In the genomic region with DNA sequence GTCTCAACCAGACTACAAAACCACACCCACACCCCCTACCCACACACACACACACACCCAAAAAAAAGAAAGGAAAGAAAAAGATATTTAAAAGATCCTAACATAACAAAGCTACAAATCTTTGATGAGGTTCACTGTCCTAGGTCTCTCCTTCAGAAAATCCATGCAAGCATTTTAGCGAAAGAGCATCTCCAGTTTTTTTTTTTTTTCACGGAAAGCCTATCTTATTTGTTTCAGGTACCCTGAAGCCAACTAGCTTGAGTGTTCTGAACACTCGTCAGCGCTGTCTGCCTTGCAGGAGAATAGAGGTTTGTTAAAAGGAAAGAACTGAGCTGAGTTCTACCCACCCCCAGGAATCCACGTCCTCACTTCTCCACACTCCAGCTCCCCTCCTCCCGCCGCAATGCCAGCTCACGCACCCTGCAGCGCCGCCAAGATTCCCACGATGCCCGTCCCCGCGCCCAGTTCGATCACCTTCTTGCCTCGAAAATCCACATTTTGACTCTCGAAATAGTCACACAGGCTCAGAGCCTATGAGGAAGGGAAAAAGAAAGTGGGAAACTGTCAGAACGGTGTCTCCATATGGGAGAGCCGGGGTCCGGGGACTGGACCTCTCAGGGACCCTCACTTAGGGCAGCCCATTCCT, we compare ENCODE assay signal across 8 mouse cellular contexts. TPM values are rescaled to one million over a fixed set of nuclear protein-coding genes. Genes with fewer than 3 reads are reported as not detected.
DNase-seq lines count a peak whose midpoint lies in the region; ATAC-seq and TF ChIP-seq lines count a peak whose summit lies in the region.

No protein-coding gene starts in this region.

- TF ChIP-seq CTCF in bone marrow macrophage, adult 2 months (IDR thresholded peaks at IDR 0.05; ENCODE audit: low read depth, low read length): no peak

- H3K4me1 ChIP-seq in bone marrow macrophage, adult 2 months (ENCODE audit: control insufficient read depth, insufficient read depth, low read length): peaks cover 9% of the 10 kb centered on the region
- peaks cover 18% of the 10 kb centered on the region for H3K4me1 ChIP-seq in forebrain, embryonic 12.5 days
- peaks cover 12% of the 10 kb centered on the region for H3K4me1 ChIP-seq in neural tube, embryonic 12.5 days

- ATAC-seq in forebrain, embryonic 12.5 days (ENCODE audit: low FRiP score): no peak
- peak; percentile 35 for ATAC-seq in neural tube, embryonic 12.5 days (ENCODE audit: low FRiP score, low read depth)

- peaks cover 10% of the 10 kb centered on the region for H3K36me3 ChIP-seq in forebrain, embryonic 12.5 days (replicated peaks)
- peaks cover 8% of the 10 kb centered on the region for H3K36me3 ChIP-seq in neural tube, embryonic 12.5 days

- peak; percentile 36 to 52 for DNase-seq in layer of hippocampus, postnatal 10 days (ENCODE audit: low spot score in 2 of 2)
- DNase-seq in layer of hippocampus, postnatal 25 days (ENCODE audit: extremely low spot score in 1 of 2, low spot score in 1 of 2): no peak
- DNase-seq in left cerebral cortex, postnatal 14 days (ENCODE audit: low spot score in 2 of 2): peak; percentile 51 to 56
- DNase-seq in thymus, postnatal 10 days (ENCODE audit: low spot score in 2 of 2): no peak
- DNase-seq in gastrocnemius, postnatal 14 days: no peak

- WGBS in forebrain, embryonic 12.5 days: under 1% methylated on average over 20 of the region's 20 CpGs
- 2% methylated on average over 20 of the region's 20 CpGs for WGBS in neural tube, embryonic 12.5 days

- H3K9me3 ChIP-seq in forebrain, embryonic 12.5 days: no peaks in the 10 kb centered on the region
- H3K9me3 ChIP-seq in neural tube, embryonic 12.5 days: no peaks in the 10 kb centered on the region

- TF ChIP-seq POLR2A in bone marrow macrophage, adult 2 months (IDR thresholded peaks at IDR 0.05; ENCODE audit: borderline replicate concordance, low read depth, low read length): no peak

- H3K4me2 ChIP-seq in forebrain, embryonic 12.5 days: peak overlapping the region; percentile 99
- peak overlapping the region; percentile 99 for H3K4me2 ChIP-seq in neural tube, embryonic 12.5 days (replicated peaks)

- no peak overlapping the region for H3K27ac ChIP-seq in bone marrow macrophage, adult 2 months (ENCODE audit: insufficient read depth, low read depth, low read length)
- no peak overlapping the region for H3K27ac ChIP-seq in forebrain, embryonic 12.5 days
- no peak overlapping the region for H3K27ac ChIP-seq in neural tube, embryonic 12.5 days

- peak overlapping the region; percentile 99 for H3K4me3 ChIP-seq in bone marrow macrophage, adult 2 months (ENCODE audit: insufficient read depth, low read length)
- peak overlapping the region; percentile 82 for H3K4me3 ChIP-seq in forebrain, embryonic 12.5 days (replicated peaks)
- H3K4me3 ChIP-seq in neural tube, embryonic 12.5 days: peak overlapping the region; percentile 76

- peaks cover 19% of the 10 kb centered on the region for H3K27me3 ChIP-seq in forebrain, embryonic 12.5 days
- peaks cover 4% of the 10 kb centered on the region; the same call in 1 of the 2 replicates for H3K27me3 ChIP-seq in neural tube, embryonic 12.5 days (replicated peaks)

- intact Hi-C loops in left cerebral cortex, postnatal 14 days (cut with DNase I): no loop called here
- intact Hi-C loops in gastrocnemius, postnatal 14 days (cut with DNase I; ENCODE audit: low total_unique reads): no loop called here

- peak overlapping the region; percentile 71 for H3K9ac ChIP-seq in forebrain, embryonic 12.5 days
- peak overlapping the region; percentile 67 for H3K9ac ChIP-seq in neural tube, embryonic 12.5 days

RNA-seq across cellular contexts. Expression of gene Mettl1, which starts 0.5 kb away (rescaled TPM):
- total RNA-seq in layer of hippocampus, postnatal 10 days (2021): 10 to 100 TPM; 12.6 to 14.0 TPM
- total RNA-seq in layer of hippocampus, postnatal 25 days (2021): 10 to 100 TPM in 1 of 2 experiments, 1 to 10 TPM in 1; 8.5 to 12.1 TPM
- 3.1 and 4.3 TPM in 2 replicates for polyA plus RNA-seq in bone marrow macrophage, adult 2 months (2012; ENCODE audit: insufficient read depth, insufficient read length, missing spikeins)
- 31.4 and 35.5 TPM in 2 replicates for polyA plus RNA-seq in forebrain, embryonic 12.5 days (2016; fragmentation: Nextera tagmentation; extraction: Ambion mirVana)
- 10 to 100 TPM; 10.3 to 11.1 TPM for total RNA-seq in left cerebral cortex, postnatal 14 days (2021)
- polyA plus RNA-seq in neural tube, embryonic 12.5 days (2016; fragmentation: Nextera tagmentation; extraction: Ambion mirVana): 31.5 and 32.5 TPM in 2 replicates
- total RNA-seq in gastrocnemius, postnatal 14 days (2021): 10 to 100 TPM; 11.1 to 14.8 TPM

RNA-seq across cellular contexts. Expression of gene Eef1akmt3, which starts 0.6 kb away (rescaled TPM):
- under 1 TPM; 0.27 to 0.34 TPM for total RNA-seq in layer of hippocampus, postnatal 10 days (2021)
- under 1 TPM; 0.15 to 0.47 TPM for total RNA-seq in layer of hippocampus, postnatal 25 days (2021)
- polyA plus RNA-seq in bone marrow macrophage, adult 2 months (2012; ENCODE audit: insufficient read depth, insufficient read length, missing spikeins): 0.34 TPM in 1 of 2 replicates, not detected in the other
- polyA plus RNA-seq in forebrain, embryonic 12.5 days (2016; fragmentation: Nextera tagmentation; extraction: Ambion mirVana): 0.14 and 0.20 TPM in 2 replicates
- total RNA-seq in left cerebral cortex, postnatal 14 days (2021): under 1 TPM in 1 of 2 experiments, not detected in 1; 0.19 TPM
- polyA plus RNA-seq in neural tube, embryonic 12.5 days (2016; fragmentation: Nextera tagmentation; extraction: Ambion mirVana): 0.15 and 0.17 TPM in 2 replicates
- total RNA-seq in gastrocnemius, postnatal 14 days (2021): under 1 TPM; 0.27 to 0.43 TPM

RNA-seq across cellular contexts. Expression of gene Cyp27b1, which starts 7.4 kb away (rescaled TPM):
- total RNA-seq in layer of hippocampus, postnatal 10 days (2021): under 1 TPM; 0.45 to 0.75 TPM
- under 1 TPM; 0.27 to 0.80 TPM for total RNA-seq in layer of hippocampus, postnatal 25 days (2021)
- not detected in 2 replicates for polyA plus RNA-seq in bone marrow macrophage, adult 2 months (2012; ENCODE audit: insufficient read depth, insufficient read length, missing spikeins)
- 0.10 and 0.28 TPM in 2 replicates for polyA plus RNA-seq in forebrain, embryonic 12.5 days (2016; fragmentation: Nextera tagmentation; extraction: Ambion mirVana)
- total RNA-seq in left cerebral cortex, postnatal 14 days (2021): under 1 TPM; 0.59 to 0.61 TPM
- polyA plus RNA-seq in neural tube, embryonic 12.5 days (2016; fragmentation: Nextera tagmentation; extraction: Ambion mirVana): 0.13 and 0.25 TPM in 2 replicates
- total RNA-seq in gastrocnemius, postnatal 14 days (2021): under 1 TPM; 0.10 to 0.16 TPM

RNA-seq across cellular contexts. Expression of gene Tsfm, which starts 10.1 kb away (rescaled TPM):
- 10 to 100 TPM; 31.4 to 36.3 TPM for total RNA-seq in layer of hippocampus, postnatal 10 days (2021)
- 10 to 100 TPM; 27.2 to 27.3 TPM for total RNA-seq in layer of hippocampus, postnatal 25 days (2021)
- 12.9 and 16.4 TPM in 2 replicates for polyA plus RNA-seq in bone marrow macrophage, adult 2 months (2012; ENCODE audit: insufficient read depth, insufficient read length, missing spikeins)
- polyA plus RNA-seq in forebrain, embryonic 12.5 days (2016; fragmentation: Nextera tagmentation; extraction: Ambion mirVana): 82.7 and 82.8 TPM in 2 replicates
- total RNA-seq in left cerebral cortex, postnatal 14 days (2021): 10 to 100 TPM; 27.7 to 28.2 TPM
- polyA plus RNA-seq in neural tube, embryonic 12.5 days (2016; fragmentation: Nextera tagmentation; extraction: Ambion mirVana): 70.7 and 70.9 TPM in 2 replicates
- total RNA-seq in gastrocnemius, postnatal 14 days (2021): 10 to 100 TPM; 24.8 to 27.9 TPM

RNA-seq across cellular contexts. Expression of gene March9, which starts 19.3 kb away (rescaled TPM):
- total RNA-seq in layer of hippocampus, postnatal 10 days (2021): 10 to 100 TPM; 48.6 to 48.9 TPM
- total RNA-seq in layer of hippocampus, postnatal 25 days (2021): 10 to 100 TPM; 23.0 to 25.1 TPM
- polyA plus RNA-seq in bone marrow macrophage, adult 2 months (2012; ENCODE audit: insufficient read depth, insufficient read length, missing spikeins): 1.2 and 1.7 TPM in 2 replicates
- polyA plus RNA-seq in forebrain, embryonic 12.5 days (2016; fragmentation: Nextera tagmentation; extraction: Ambion mirVana): 3.9 and 4.2 TPM in 2 replicates
- total RNA-seq in left cerebral cortex, postnatal 14 days (2021): 10 to 100 TPM; 32.7 to 35.1 TPM
- 6.1 TPM in 2 replicates for polyA plus RNA-seq in neural tube, embryonic 12.5 days (2016; fragmentation: Nextera tagmentation; extraction: Ambion mirVana)
- 1 to 10 TPM in 1 of 2 experiments, under 1 TPM in 1; 0.82 to 1.2 TPM for total RNA-seq in gastrocnemius, postnatal 14 days (2021)

Comparison
In these comparisons a context has a peak if more than half of its experiments do, and no peak if none do; other contexts are left out.
1. DNase-seq: peak in layer of hippocampus, postnatal 10 days (2 of 2) and left cerebral cortex, postnatal 14 days (2 of 2); none in layer of hippocampus, postnatal 25 days (0 of 2), thymus, postnatal 10 days (0 of 2) and gastrocnemius, postnatal 14 days (single experiment).
2. Peak in every context shown above with its lines, with median percentiles within 50 percentile points of each other: H3K4me3 ChIP-seq.